Mouse (Mus musculus): ENCODE measurements around the gene Irx6.

The Irx6 gene

GRCm38 (mm10) chr8:92721936-92722321, 47.8 kb downstream of the Irx6 start:
- ATAC-seq (ENCODE audit: low TSS enrichment), result no peak

DNA sequence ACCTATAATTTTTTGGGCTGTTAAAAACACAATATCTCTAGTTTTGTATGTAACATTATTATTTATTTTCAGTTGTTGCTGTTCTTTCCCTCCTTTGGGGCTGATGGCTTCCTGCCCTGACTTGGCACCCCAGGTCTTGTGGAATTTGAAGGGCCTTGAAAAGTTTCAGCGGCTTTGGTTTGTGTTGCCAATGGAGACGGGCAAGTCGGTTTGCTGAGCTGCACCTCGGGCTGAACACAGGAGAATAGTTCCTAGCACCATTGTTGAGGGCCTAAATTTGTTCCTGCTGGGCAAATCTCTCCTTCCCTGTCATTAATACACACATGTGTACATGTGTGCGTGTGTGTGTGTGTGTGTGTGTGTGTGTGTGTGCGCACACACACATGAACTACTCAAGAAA, 49.2 kb downstream of the Irx6 start:
- ATAC-seq (ENCODE audit: low TSS enrichment), result no peak

- no peak for ATAC-seq (ENCODE audit: low TSS enrichment)
Measured at GRCm38 (mm10) chr8:92723947-92724346, 49.9 kb downstream of the Irx6 start.

- ATAC-seq (ENCODE audit: low TSS enrichment), result no peak
Measured at GRCm38 (mm10) chr8:92724359-92724758, 50.3 kb downstream of the Irx6 start.

Data from frontal cortex, adult (tissue).